Comparison of ENCODE assay signal across 8 mouse cellular contexts in genomic region chr11:119056301-119057211, GRCm38 (mm10). TPM values are rescaled to one million over a fixed set of nuclear protein-coding genes. Genes with fewer than 3 reads are reported as not detected.
DNase-seq lines count a peak whose midpoint lies in the region; ATAC-seq and TF ChIP-seq lines count a peak whose summit lies in the region.

No protein-coding gene starts in this region.

- H3K27ac ChIP-seq in kidney, adult 2 months (ENCODE audit: insufficient read depth, low read depth, low read length): peak overlapping the region; percentile 25
- no peak overlapping the region for H3K27ac ChIP-seq in ES-E14 (ENCODE audit: insufficient read depth, low read depth, low read length, poor library complexity, severe bottlenecking)
- peak overlapping the region; percentile 58 for H3K27ac ChIP-seq in embryonic facial prominence, embryonic 14.5 days (replicated peaks; ENCODE audit: low read depth, low read length)
- peak overlapping the region; percentile 91 for H3K27ac ChIP-seq in hindbrain, embryonic 14.5 days
- 0 out of 2 replicates have a peak overlapping the region, but pooled peaks have one; percentile 6 for H3K27ac ChIP-seq in liver, postnatal 0 days (ENCODE audit: low read depth)
- H3K27ac ChIP-seq in neural tube, embryonic 14.5 days (ENCODE audit: low read depth, low read length): peak overlapping the region; percentile 84

- WGBS in kidney, adult 2 months: 1% methylated on average over 64 of the region's 65 CpGs
- under 1% methylated on average over 38 of the region's 65 CpGs for WGBS in embryonic facial prominence, embryonic 14.5 days
- WGBS in hindbrain, embryonic 14.5 days: under 1% methylated on average over 62 of the region's 65 CpGs
- WGBS in liver, postnatal 0 days (ENCODE audit: insufficient replicate concordance): under 1% methylated on average over 42 of the region's 65 CpGs
- WGBS in neural tube, embryonic 14.5 days: under 1% methylated on average over 62 of the region's 65 CpGs

- H3K9me3 ChIP-seq in ES-E14 (ENCODE audit: control insufficient read depth, insufficient read depth, low read depth, low read length): no peaks in the 10 kb centered on the region
- H3K9me3 ChIP-seq in embryonic facial prominence, embryonic 14.5 days (ENCODE audit: control insufficient read depth, low read length): no peaks in the 10 kb centered on the region
- no peaks in the 10 kb centered on the region for H3K9me3 ChIP-seq in hindbrain, embryonic 14.5 days (ENCODE audit: control insufficient read depth, low read length)
- no peaks in the 10 kb centered on the region for H3K9me3 ChIP-seq in liver, postnatal 0 days (ENCODE audit: low read length)
- H3K9me3 ChIP-seq in neural tube, embryonic 14.5 days (ENCODE audit: control insufficient read depth, low read length): no peaks in the 10 kb centered on the region

- no peak for TF ChIP-seq POLR2A in kidney, adult 2 months (IDR thresholded peaks at IDR 0.05; ENCODE audit: low read depth, low read length)

- H3K4me2 ChIP-seq in embryonic facial prominence, embryonic 14.5 days (ENCODE audit: low read depth, low read length): peak overlapping the region; percentile 99
- peak overlapping the region; percentile 97 for H3K4me2 ChIP-seq in hindbrain, embryonic 14.5 days (replicated peaks)
- peak overlapping the region; percentile 96 for H3K4me2 ChIP-seq in liver, postnatal 0 days (ENCODE audit: low read depth, low read length)
- peak overlapping the region; percentile 99 for H3K4me2 ChIP-seq in neural tube, embryonic 14.5 days (ENCODE audit: low read depth, low read length)

- in situ Hi-C loops in ES-E14 (cut with MboI; ENCODE audit: low sequenced_read_pairs in 2 of 2, unreplicated experiment in 2 of 2): loop anchor here in 1 of 2 experiments (10.0 kb wide), 1 partner anchor 1178 kb away; the partner anchor contains the start of gene Bahcc1

- 0 out of 2 replicates have a peak, but pooled peaks cover 6% of the 10 kb centered on the region for H3K4me1 ChIP-seq in kidney, adult 2 months (ENCODE audit: control insufficient read depth, insufficient read depth, low read length)
- H3K4me1 ChIP-seq in ES-E14 (ENCODE audit: control insufficient read depth in 2 of 2, insufficient read depth in 2 of 2, low read length in 2 of 2, poor library complexity in 1 of 2): peaks cover 0 to 30% of the 10 kb centered on the region in 2 experiments; a peak in 1 of 4 replicates
- peaks cover 36% of the 10 kb centered on the region for H3K4me1 ChIP-seq in embryonic facial prominence, embryonic 14.5 days (ENCODE audit: control insufficient read depth, insufficient read depth, low read length)
- H3K4me1 ChIP-seq in hindbrain, embryonic 14.5 days (replicated peaks; ENCODE audit: control insufficient read depth, insufficient read depth, low read length): peaks cover 60% of the 10 kb centered on the region
- peaks cover 50% of the 10 kb centered on the region for H3K4me1 ChIP-seq in liver, postnatal 0 days (ENCODE audit: insufficient read depth)
- H3K4me1 ChIP-seq in neural tube, embryonic 14.5 days (ENCODE audit: control insufficient read depth, insufficient read depth, low read length): peaks cover 48% of the 10 kb centered on the region

- H3K4me3 ChIP-seq in kidney, adult 2 months (ENCODE audit: insufficient read depth, low read depth, low read length): peak overlapping the region; percentile 52
- peak overlapping the region; percentile 36 to 55 for H3K4me3 ChIP-seq in ES-E14 (ENCODE audit: insufficient read depth in 1 of 2, low read depth in 1 of 2, low read length in 2 of 2, poor library complexity in 1 of 2, severe bottlenecking in 1 of 2)
- peak overlapping the region; percentile 65 for H3K4me3 ChIP-seq in embryonic facial prominence, embryonic 14.5 days (ENCODE audit: low read depth, low read length)
- peak overlapping the region; percentile 53 for H3K4me3 ChIP-seq in hindbrain, embryonic 14.5 days (replicated peaks; ENCODE audit: low read length)
- H3K4me3 ChIP-seq in liver, postnatal 0 days (ENCODE audit: low read depth, low read length): peak overlapping the region; percentile 59
- peak overlapping the region; percentile 60 for H3K4me3 ChIP-seq in neural tube, embryonic 14.5 days (ENCODE audit: low read depth, low read length)

- peak; percentile 52 for DNase-seq in kidney, adult 2 months
- no peak for DNase-seq in kidney, adult 11 months
- no peak for DNase-seq in ES-E14 (ENCODE audit: low read depth, low spot score)
- DNase-seq in embryonic facial prominence, embryonic 14.5 days (ENCODE audit: low spot score): peak; percentile 55
- DNase-seq in hindbrain, embryonic 14.5 days (ENCODE audit: low spot score): peak; percentile 66
- DNase-seq in liver, postnatal 0 days: peak; percentile 56

- TF ChIP-seq CTCF in kidney, adult 2 months (conservative IDR thresholded peaks at IDR 0.05; ENCODE audit: insufficient read depth, insufficient read length, low read depth, low read length): no peak
- no peak for TF ChIP-seq CTCF in liver, postnatal 0 days (IDR thresholded peaks at IDR 0.05; ENCODE audit: low read depth)

- H3K9ac ChIP-seq in ES-E14 (ENCODE audit: insufficient read depth, low read depth, low read length, poor library complexity, severe bottlenecking): peak overlapping the region; percentile 50
- peak overlapping the region; percentile 91 for H3K9ac ChIP-seq in embryonic facial prominence, embryonic 14.5 days (ENCODE audit: low read depth, low read length)
- peak overlapping the region; percentile 94 for H3K9ac ChIP-seq in hindbrain, embryonic 14.5 days
- H3K9ac ChIP-seq in liver, postnatal 0 days (replicated peaks): peak overlapping the region; percentile 74
- H3K9ac ChIP-seq in neural tube, embryonic 14.5 days (replicated peaks; ENCODE audit: low read depth, low read length): peak overlapping the region; percentile 97

- no peaks in the 10 kb centered on the region for H3K36me3 ChIP-seq in kidney, adult 2 months (ENCODE audit: control insufficient read depth, insufficient read depth, low read length)
- no peaks in the 10 kb centered on the region for H3K36me3 ChIP-seq in ES-E14 (ENCODE audit: control insufficient read depth, insufficient read depth, low read length, poor library complexity, severe bottlenecking)
- H3K36me3 ChIP-seq in embryonic facial prominence, embryonic 14.5 days (ENCODE audit: control insufficient read depth, insufficient read depth, low read length): no peaks in the 10 kb centered on the region
- H3K36me3 ChIP-seq in hindbrain, embryonic 14.5 days (replicated peaks; ENCODE audit: control insufficient read depth, insufficient read depth): no peaks in the 10 kb centered on the region
- no peaks in the 10 kb centered on the region for H3K36me3 ChIP-seq in liver, postnatal 0 days (replicated peaks; ENCODE audit: insufficient read depth, low read length)
- H3K36me3 ChIP-seq in neural tube, embryonic 14.5 days (ENCODE audit: control insufficient read depth, insufficient read depth, low read length): no peaks in the 10 kb centered on the region

- no peak for ATAC-seq in embryonic facial prominence, embryonic 14.5 days (ENCODE audit: low read depth)
- ATAC-seq in hindbrain, embryonic 14.5 days (ENCODE audit: low FRiP score): peak; percentile 12; the same call in 1 of the 2 replicates
- peak; percentile 10; the same call in 1 of the 2 replicates for ATAC-seq in liver, postnatal 0 days
- ATAC-seq in neural tube, embryonic 14.5 days (ENCODE audit: low read depth): peak; percentile 10; the same call in 1 of the 2 replicates
- ATAC-seq in frontal cortex, adult (ENCODE audit: low TSS enrichment): no peak

- peaks cover 2% of the 10 kb centered on the region for H3K27me3 ChIP-seq in kidney, adult 2 months (replicated peaks; ENCODE audit: control insufficient read depth, insufficient read depth, low read length)
- H3K27me3 ChIP-seq in embryonic facial prominence, embryonic 14.5 days (replicated peaks; ENCODE audit: control insufficient read depth, insufficient read depth, low read length): peaks cover 84% of the 10 kb centered on the region
- H3K27me3 ChIP-seq in hindbrain, embryonic 14.5 days (ENCODE audit: control insufficient read depth, insufficient read depth, low read length): peaks cover 61% of the 10 kb centered on the region
- peaks cover 99% of the 10 kb centered on the region for H3K27me3 ChIP-seq in liver, postnatal 0 days (ENCODE audit: insufficient read depth, low read length)
- peaks cover 27% of the 10 kb centered on the region for H3K27me3 ChIP-seq in neural tube, embryonic 14.5 days (ENCODE audit: control insufficient read depth, insufficient read depth, low read length)

- no peak for TF ChIP-seq EP300 in liver, postnatal 0 days (IDR thresholded peaks at IDR 0.05; ENCODE audit: low read depth)

TF ChIP-seq in ES-E14, 5 proteins besides CTCF, POLR2A, EP300 and RAD21 (continues in another document):
- no peak for TF ChIP-seq MAFK (IDR thresholded peaks at IDR 0.05; ENCODE audit: insufficient read depth, low read depth, low read length)
- no peak for TF ChIP-seq ZC3H11A (IDR thresholded peaks at IDR 0.05; ENCODE audit: borderline replicate concordance, low read depth, low read length)
- no peak for TF ChIP-seq ZNF384 (IDR thresholded peaks at IDR 0.05; ENCODE audit: low read depth, low read length)

RNA-seq across cellular contexts. Expression of gene Cbx8, which starts 15.8 kb away (rescaled TPM):
- polyA plus RNA-seq in kidney, adult 2 months (2012; rRNA removed): 2.1 and 2.7 TPM in 2 replicates
- 1.1 and 1.2 TPM in 2 replicates for total RNA-seq in ES-E14 (2012; rRNA removed)
- polyA plus RNA-seq in embryonic facial prominence, embryonic 14.5 days (2014; fragmentation: Nextera tagmentation; extraction: Ambion mirVana): 9.6 and 10.1 TPM in 2 replicates
- polyA plus RNA-seq in hindbrain, embryonic 14.5 days (2014; fragmentation: Nextera tagmentation; extraction: Ambion mirVana): 8.5 and 9.8 TPM in 2 replicates
- polyA plus RNA-seq in liver, postnatal 0 days (2015; fragmentation: Nextera tagmentation; extraction: Ambion mirVana): 3.1 and 3.9 TPM in 2 replicates
- 7.7 and 10.1 TPM in 2 replicates for polyA plus RNA-seq in neural tube, embryonic 14.5 days (2014; fragmentation: Nextera tagmentation; extraction: Ambion mirVana)

RNA-seq across cellular contexts. Expression of gene Cbx4, which starts 29.5 kb away (rescaled TPM):
- polyA plus RNA-seq in kidney, adult 2 months (2012; rRNA removed): 9.3 and 10.6 TPM in 2 replicates
- 0.90 and 1.8 TPM in 2 replicates for total RNA-seq in ES-E14 (2012; rRNA removed)
- polyA plus RNA-seq in embryonic facial prominence, embryonic 14.5 days (2014; fragmentation: Nextera tagmentation; extraction: Ambion mirVana): 11.0 and 13.5 TPM in 2 replicates
- 16.8 and 20.2 TPM in 2 replicates for polyA plus RNA-seq in hindbrain, embryonic 14.5 days (2014; fragmentation: Nextera tagmentation; extraction: Ambion mirVana)
- polyA plus RNA-seq in liver, postnatal 0 days (2015; fragmentation: Nextera tagmentation; extraction: Ambion mirVana): 2.8 and 4.7 TPM in 2 replicates
- 14.5 and 15.1 TPM in 2 replicates for polyA plus RNA-seq in neural tube, embryonic 14.5 days (2014; fragmentation: Nextera tagmentation; extraction: Ambion mirVana)

RNA-seq across cellular contexts. Expression of gene Cbx2, which starts 33.8 kb away (rescaled TPM):
- polyA plus RNA-seq in kidney, adult 2 months (2012; rRNA removed): 3.5 and 3.9 TPM in 2 replicates
- 12.6 and 13.9 TPM in 2 replicates for total RNA-seq in ES-E14 (2012; rRNA removed)
- 23.9 and 28.3 TPM in 2 replicates for polyA plus RNA-seq in embryonic facial prominence, embryonic 14.5 days (2014; fragmentation: Nextera tagmentation; extraction: Ambion mirVana)
- 10.7 and 13.7 TPM in 2 replicates for polyA plus RNA-seq in hindbrain, embryonic 14.5 days (2014; fragmentation: Nextera tagmentation; extraction: Ambion mirVana)
- polyA plus RNA-seq in liver, postnatal 0 days (2015; fragmentation: Nextera tagmentation; extraction: Ambion mirVana): 1.9 and 2.0 TPM in 2 replicates
- polyA plus RNA-seq in neural tube, embryonic 14.5 days (2014; fragmentation: Nextera tagmentation; extraction: Ambion mirVana): 5.7 and 11.5 TPM in 2 replicates

Comparison
In these comparisons a context has a peak if more than half of its experiments do, and no peak if none do; other contexts are left out.
1. DNase-seq: peak in kidney, adult 2 months (single experiment), embryonic facial prominence, embryonic 14.5 days (single experiment), hindbrain, embryonic 14.5 days (single experiment) and liver, postnatal 0 days (single experiment); none in kidney, adult 11 months (single experiment) and ES-E14 (single experiment).
2. ATAC-seq: peak in hindbrain, embryonic 14.5 days (single experiment), liver, postnatal 0 days (single experiment) and neural tube, embryonic 14.5 days (single experiment); none in embryonic facial prominence, embryonic 14.5 days (single experiment) and frontal cortex, adult (single experiment).
3. Peak in every context shown above with its lines, with median percentiles within 50 percentile points of each other: H3K4me3 ChIP-seq, H3K9ac ChIP-seq and H3K4me2 ChIP-seq.